Mouse (Mus musculus) heart, embryonic 15.5 days (tissue): ENCODE measurements around the gene Mup13. TPM values are rescaled to one million over a fixed set of nuclear protein-coding genes. Genes with fewer than 3 reads are reported as not detected.
"Not testable (repeated sequence)": the region's sequence is repeated elsewhere in the genome, so short reads cannot be mapped to it uniquely, and the experiment has no call there.

ENCODE experiments used
- ATAC-seq: fragments of 200-750 bp; cut with Nextera tagmentation; replicated peaks from 2 replicates; pipeline ENCODE4 v1.8.0; 2017; ENCODE audit warnings: low read depth, moderate TSS enrichment; ENCODE audit not compliant: insufficient number of reproducible peaks, insufficient read depth, low FRiP score
- H3K27ac ChIP-seq: fragments of 300-500 bp; sonication (generic); 2 replicates; pipeline ENCODE4 v1.5.1; 2015; ENCODE audit warnings: mild to moderate bottlenecking, inconsistent platforms
- H3K27me3 ChIP-seq: fragments of 300-500 bp; sonication (generic); 2 replicates; pipeline ENCODE4 v1.6.1; 2015; ENCODE audit warnings: inconsistent platforms
- H3K36me3 ChIP-seq: fragments of 300-500 bp; sonication (generic); 2 replicates; pipeline ENCODE4 v1.6.1; 2015; ENCODE audit warnings: mild to moderate bottlenecking, inconsistent platforms
- H3K4me1 ChIP-seq: fragments of 300-500 bp; sonication (generic); replicated peaks from 2 replicates; pipeline ENCODE4 v1.6.1; 2015; ENCODE audit warnings: inconsistent platforms
- H3K4me2 ChIP-seq: fragments of 300-500 bp; sonication (generic); 2 replicates; pipeline ENCODE4 v1.6.1; 2015; ENCODE audit warnings: inconsistent platforms, mild to moderate bottlenecking, moderate library complexity
- H3K4me3 ChIP-seq: fragments of 300-500 bp; sonication (generic); 2 replicates; pipeline ENCODE4 v1.5.1; 2015; ENCODE audit warnings: mild to moderate bottlenecking, inconsistent platforms
- H3K9ac ChIP-seq: fragments of 300-500 bp; sonication (generic); 2 replicates; pipeline ENCODE4 v1.6.1; 2015; ENCODE audit warnings: mild to moderate bottlenecking, inconsistent platforms
- H3K9me3 ChIP-seq: fragments of 300-500 bp; sonication (generic); replicated peaks from 2 replicates; pipeline ENCODE4 v1.6.1; 2016; ENCODE audit warnings: inconsistent platforms
- WGBS: fragments of 180-500 bp; shearing (Covaris S2); methylation state at CpG from one replicate; pipeline ENCODE4 v1.1.7; 2015; ENCODE audit warnings: mixed read lengths; 5-methylcytosine and 5-hydroxymethylcytosine counted together
- polyA plus RNA-seq: library from polyadenylated mRNA; unstranded; fragments of >200 nt; fragmentation: Nextera tagmentation; extraction: Ambion mirVana; gene quantifications from 2 replicates; pipeline ENCODE4 v1.2.1, GENCODE M21; 2015

Mup13 gene
- not detected in 2 replicates for polyA plus RNA-seq

GRCm38 (mm10) chr4:61228186-61228585 lies at the start of gene Mup13:
TSS of gene Mup13 (minus strand) at chr4:61228286.
- ATAC-seq, H3K9ac ChIP-seq, H3K4me2 ChIP-seq, H3K9me3 ChIP-seq, H3K27ac ChIP-seq, H3K4me3 ChIP-seq, H3K27me3 ChIP-seq, H3K36me3 ChIP-seq, H3K4me1 ChIP-seq: not testable (repeated sequence)
- WGBS: 74% methylated on average over 4 of the region's 4 CpGs

Other genes starting within 250 kb of the Mup13 start
- not detected in 2 replicates for gene Mup14, start 75.7 kb upstream of the Mup13 start, polyA plus RNA-seq
- gene Mup15, start 211.5 kb upstream of the Mup13 start, polyA plus RNA-seq: not detected in 2 replicates